Mouse (Mus musculus): ENCODE data around the gene Cmtm2b. TPM values are rescaled to one million over a fixed set of nuclear protein-coding genes. Genes with fewer than 3 reads are reported as not detected.

The Cmtm2b gene
- total RNA-seq, 1 experiment from 2014 or later: not detected

GRCm38 (mm10) chr8:104376669-104377068 lies 54.6 kb downstream of the Cmtm2b start:
- ATAC-seq (replicated peaks; ENCODE audit: low read depth, poor library complexity, severe bottlenecking): no peak

GRCm38 (mm10) chr8:104379301-104379836 lies 57.3 kb downstream of the Cmtm2b start:
- ATAC-seq (replicated peaks; ENCODE audit: low read depth, poor library complexity, severe bottlenecking): no peak

GRCm38 (mm10) chr8:104380269-104380668 lies 58.2 kb downstream of the Cmtm2b start:
- no peak for ATAC-seq (replicated peaks; ENCODE audit: low read depth, poor library complexity, severe bottlenecking)

Other genes with a start within 250 kb of the Cmtm2b start
- gene Cdh5, start 220.6 kb upstream of the Cmtm2b start, total RNA-seq (2017): not detected in 2 replicates
- not detected in 2 replicates for gene Bean1, start 151.8 kb upstream of the Cmtm2b start, total RNA-seq (2017)
- gene Tk2, start 73.7 kb upstream of the Cmtm2b start, total RNA-seq (2017): 5.8 and 13.9 TPM in 2 replicates
- 12.2 and 14.5 TPM in 2 replicates for gene Cklf, start 71.4 kb upstream of the Cmtm2b start, total RNA-seq (2017)
- gene Cmtm2a, start 29.0 kb upstream of the Cmtm2b start, total RNA-seq (2017): not detected in 2 replicates
- gene Gm45711, start 12.1 kb upstream of the Cmtm2b start, total RNA-seq (2017): not detected in 2 replicates
- not detected in 2 replicates for gene Cmtm1, start 12.1 kb upstream of the Cmtm2b start, total RNA-seq (2017)
- not detected in 2 replicates for gene Gm11020, start 663 bp upstream of the Cmtm2b start, total RNA-seq (2017)
- gene Cmtm3, start 17.2 kb downstream of the Cmtm2b start, total RNA-seq (2017): 10.9 and 15.3 TPM in 2 replicates
- 1.8 TPM in 2 replicates for gene Cmtm4, start 73.6 kb downstream of the Cmtm2b start, total RNA-seq (2017)
- 48.1 and 57.4 TPM in 2 replicates for gene Dync1li2, start 120.8 kb downstream of the Cmtm2b start, total RNA-seq (2017)
- not detected in 2 replicates for gene Terb1, start 187.7 kb downstream of the Cmtm2b start, total RNA-seq (2017)
- gene Nae1, start 212.4 kb downstream of the Cmtm2b start, total RNA-seq (2017): 95.4 and 104 TPM in 2 replicates
- 0.41 TPM in 1 of 2 replicates, not detected in the other for gene Car7, start 212.5 kb downstream of the Cmtm2b start, total RNA-seq (2017)

Data from common myeloid progenitor, adult 5-6 weeks (primary cell).